Mouse (Mus musculus) ES-Bruce4 (cell line): ENCODE measurements around the gene Ints6l.

Source experiments
- CTCF ChIP-seq: IDR thresholded peaks from one replicate; pipeline ENCODE4 v1.8.1; 2011; ENCODE audit warnings: low read depth, low read length
- POLR2A ChIP-seq: IDR thresholded peaks from one replicate; pipeline ENCODE4 v1.8.1; 2011; ENCODE audit warnings: low read length; ENCODE audit not compliant: insufficient read depth

GRCm38 (mm10) chrX:56489758-56490157 is 35.1 kb downstream of the Ints6l start:
- TF ChIP-seq CTCF (no peak), POLR2A (no peak)
